Mouse (Mus musculus) gastrocnemius, postnatal 10 days (tissue): Measurements from ENCODE around the gene Gm15517. TPM values are rescaled to one million over a fixed set of nuclear protein-coding genes. Genes with fewer than 3 reads are reported as not detected.
A peak's percentile ranks its signal among the peaks of the same experiment; 100 is the strongest.
"Not testable (repeated sequence)": the region's sequence is repeated elsewhere in the genome, so short reads cannot be mapped to it uniquely, and the experiment has no call there.

Experiments used
- DNase-seq: peaks from one replicate; pipeline ENCODE4 v3.0.0; 2021; ENCODE audit warnings: mixed read lengths
- long read RNA-seq, 2 experiments: library from polyadenylated mRNA; stranded (forward); transcript quantifications; one replicate each; pipeline ENCODE4 v2.0.0; 2021
- total RNA-seq, 2 experiments: library from RNA; stranded (reverse); gene quantifications; 2 replicates each; pipeline ENCODE4 v1.2.3; 2021

The Gm15517 gene
- total RNA-seq = not detected
- long read RNA-seq, experiment 1 = 0 reads
- long read RNA-seq, experiment 2 = 0 reads

GRCm38 (mm10) chr7:44261147-44261546 is at the start of gene Gm15517:
TSS of gene Gm15517 (plus strand) at chr7:44261447.
- no peak for DNase-seq

GRCm38 (mm10) chr7:44215645-44216044 is 45.6 kb upstream of the Gm15517 start, which contains the start of gene Klk1b5:
TSS of gene Klk1b5 (plus strand) at chr7:44215945.
- no peak for DNase-seq

- not testable (repeated sequence) for DNase-seq
Measured at GRCm38 (mm10) chr7:44221601-44222000, 39.6 kb upstream of the Gm15517 start.

GRCm38 (mm10) chr7:44222335-44222734 is 38.9 kb upstream of the Gm15517 start:
- DNase-seq = not testable (repeated sequence)

- DNase-seq = no peak
Measured at GRCm38 (mm10) chr7:44225076-44225475, 36.2 kb upstream of the Gm15517 start, which contains the start of gene Klk1. TSS of gene Klk1 (plus strand) at chr7:44225360.

- no peak for DNase-seq
Measured at GRCm38 (mm10) chr7:44235909-44236308, 25.3 kb upstream of the Gm15517 start, which contains the start of gene Gm36864. TSS of gene Gm36864 (plus strand) at chr7:44236177.

GRCm38 (mm10) chr7:44239913-44240312 is 21.3 kb upstream of the Gm15517 start:
- DNase-seq = no peak

- DNase-seq = no peak
Measured at GRCm38 (mm10) chr7:44240712-44241111, 20.5 kb upstream of the Gm15517 start.

GRCm38 (mm10) chr7:44241163-44241562 is 20.1 kb upstream of the Gm15517 start:
- no peak for DNase-seq

- DNase-seq = no peak
Measured at GRCm38 (mm10) chr7:44244080-44244479, 17.2 kb upstream of the Gm15517 start.

GRCm38 (mm10) chr7:44246055-44246983 is 14.9 kb upstream of the Gm15517 start, which contains the start of the genes 1700028J19Rik and 2410002F23Rik:
TSS of gene 1700028J19Rik (minus strand) at chr7:44246695.
TSS of gene 2410002F23Rik (plus strand) at chr7:44246722.
- peak; percentile 92 for DNase-seq

- no peak for DNase-seq
Measured at GRCm38 (mm10) chr7:44246984-44247470, 14.2 kb upstream of the Gm15517 start.

- no peak for DNase-seq
Measured at GRCm38 (mm10) chr7:44247971-44248370, 13.3 kb upstream of the Gm15517 start.

- DNase-seq = no peak
Measured at GRCm38 (mm10) chr7:44249248-44249647, 12.0 kb upstream of the Gm15517 start.

- DNase-seq = not testable (repeated sequence)
Measured at GRCm38 (mm10) chr7:44250732-44251275, 10.4 kb upstream of the Gm15517 start.

GRCm38 (mm10) chr7:44253023-44253616 is 8.1 kb upstream of the Gm15517 start:
- no peak for DNase-seq

- DNase-seq = no peak
Measured at GRCm38 (mm10) chr7:44254930-44255329, 6.3 kb upstream of the Gm15517 start.

GRCm38 (mm10) chr7:44257278-44257677 is 4.0 kb upstream of the Gm15517 start, which contains the start of gene Acp4:
TSS of gene Acp4 (minus strand) at chr7:44257378.
- no peak for DNase-seq

- no peak for DNase-seq
Measured at GRCm38 (mm10) chr7:44260410-44260809, 837 bp upstream of the Gm15517 start.

GRCm38 (mm10) chr7:44262791-44263643 is 1.8 kb downstream of the Gm15517 start:
- peak; percentile 92 for DNase-seq

- no peak for DNase-seq
Measured at GRCm38 (mm10) chr7:44268117-44268516, 6.9 kb downstream of the Gm15517 start.
